Mouse (Mus musculus) intestine, embryonic 15.5 days (tissue): ENCODE data around the gene Clec16a. TPM values are rescaled to one million over a fixed set of nuclear protein-coding genes. Genes with fewer than 3 reads are reported as not detected.

Experiments
- ATAC-seq: fragments of 200-750 bp; cut with Nextera tagmentation; 2 replicates; pipeline ENCODE4 v1.8.0; 2017; ENCODE audit warnings: moderate TSS enrichment, moderate library complexity
- H3K27ac ChIP-seq: fragments of 300-500 bp; sonication (generic); 2 replicates; pipeline ENCODE4 v1.5.1; 2015; ENCODE audit warnings: mild to moderate bottlenecking, inconsistent platforms
- H3K27me3 ChIP-seq: fragments of 300-500 bp; sonication (generic); replicated peaks from 2 replicates; pipeline ENCODE4 v1.6.1; 2015; ENCODE audit warnings: inconsistent platforms
- H3K36me3 ChIP-seq: fragments of 300-500 bp; sonication (generic); 2 replicates; pipeline ENCODE4 v1.6.1; 2015; ENCODE audit warnings: inconsistent platforms
- H3K4me1 ChIP-seq: fragments of 300-500 bp; sonication (generic); replicated peaks from 2 replicates; pipeline ENCODE4 v1.6.1; 2015; ENCODE audit warnings: inconsistent platforms
- H3K4me2 ChIP-seq: fragments of 300-500 bp; sonication (generic); replicated peaks from 2 replicates; pipeline ENCODE4 v1.6.1; 2015; ENCODE audit warnings: mild to moderate bottlenecking, inconsistent platforms
- H3K4me3 ChIP-seq: fragments of 300-500 bp; sonication (generic); replicated peaks from 2 replicates; pipeline ENCODE4 v1.5.1; 2015; ENCODE audit warnings: inconsistent platforms
- H3K9ac ChIP-seq: fragments of 300-500 bp; sonication (generic); 2 replicates; pipeline ENCODE4 v1.6.1; 2015; ENCODE audit warnings: inconsistent platforms
- H3K9me3 ChIP-seq: fragments of 300-500 bp; sonication (generic); 2 replicates; pipeline ENCODE4 v1.6.1; 2016; ENCODE audit warnings: inconsistent platforms
- WGBS: fragments of 180-500 bp; shearing (Covaris S2); methylation state at CpG from one replicate; pipeline ENCODE4 v1.1.7; 2015; 5-methylcytosine and 5-hydroxymethylcytosine counted together
- polyA plus RNA-seq: library from polyadenylated mRNA; unstranded; fragments of >200 nt; fragmentation: Nextera tagmentation; extraction: Ambion mirVana; gene quantifications from 2 replicates; pipeline ENCODE4 v1.2.1, GENCODE M21; 2015

The Clec16a gene
- polyA plus RNA-seq, 1 experiment from 2014 or later, result 27.2 TPM

GRCm38 (mm10) chr16:10637898-10638297 lies 92.8 kb downstream of the Clec16a start:
- no peak overlapping the region for H3K9ac ChIP-seq
- H3K9me3 ChIP-seq, result no peaks in the 10 kb centered on the region
- H3K4me3 ChIP-seq, result no peak overlapping the region
- H3K36me3 ChIP-seq, result no peaks in the 10 kb centered on the region
- H3K4me2 ChIP-seq, result no peak overlapping the region
- no peak overlapping the region for H3K27ac ChIP-seq
- no peaks in the 10 kb centered on the region for H3K4me1 ChIP-seq
- no peaks in the 10 kb centered on the region for H3K27me3 ChIP-seq
- WGBS, result 40% methylated on average over 3 of the region's 3 CpGs
- ATAC-seq, result no peak

- H3K36me3 ChIP-seq, result no peaks in the 10 kb centered on the region
- peak; percentile 44 for ATAC-seq
- no peak overlapping the region for H3K9ac ChIP-seq
- H3K27ac ChIP-seq, result no peak overlapping the region
- no peaks in the 10 kb centered on the region for H3K9me3 ChIP-seq
- no peak overlapping the region for H3K4me2 ChIP-seq
- 0 out of 2 replicates have a peak, but pooled peaks cover 6% of the 10 kb centered on the region for H3K4me1 ChIP-seq
- WGBS, result 69% methylated on average over 13 of the region's 13 CpGs
- no peaks in the 10 kb centered on the region for H3K27me3 ChIP-seq
- no peak overlapping the region for H3K4me3 ChIP-seq
These were observed 94.2 kb downstream of the Clec16a start for GRCm38 (mm10) chr16:10639111-10639889.

GRCm38 (mm10) chr16:10640041-10640440 lies 94.9 kb downstream of the Clec16a start:
- WGBS, result 5% methylated on average over 5 of the region's 5 CpGs
- H3K27ac ChIP-seq, result no peak overlapping the region
- no peak overlapping the region for H3K4me3 ChIP-seq
- no peaks in the 10 kb centered on the region for H3K36me3 ChIP-seq
- H3K27me3 ChIP-seq, result no peaks in the 10 kb centered on the region
- H3K9ac ChIP-seq, result no peak overlapping the region
- H3K9me3 ChIP-seq, result no peaks in the 10 kb centered on the region
- 0 out of 2 replicates have a peak, but pooled peaks cover 6% of the 10 kb centered on the region for H3K4me1 ChIP-seq
- ATAC-seq, result peak; percentile 45
- no peak overlapping the region for H3K4me2 ChIP-seq

- Histone ChIP-seq H3K9ac (no peak overlapping the region), H3K27ac (no peak overlapping the region), H3K9me3 (no peaks in the 10 kb centered on the region), H3K4me2 (no peak overlapping the region), H3K27me3 (no peaks in the 10 kb centered on the region), H3K4me1 (0 out of 2 replicates have a peak, but pooled peaks cover 6% of the 10 kb centered on the region), H3K4me3 (no peak overlapping the region), H3K36me3 (no peaks in the 10 kb centered on the region)
- ATAC-seq, result no peak
- WGBS, result 82% methylated on average over 1 of the region's 1 CpGs
These were observed 96.0 kb downstream of the Clec16a start for GRCm38 (mm10) chr16:10641146-10641545.

- Histone ChIP-seq H3K27me3 (no peaks in the 10 kb centered on the region), H3K9me3 (no peaks in the 10 kb centered on the region), H3K9ac (no peak overlapping the region), H3K36me3 (no peaks in the 10 kb centered on the region), H3K4me1 (0 out of 2 replicates have a peak, but pooled peaks cover 6% of the 10 kb centered on the region), H3K4me2 (no peak overlapping the region), H3K4me3 (no peak overlapping the region), H3K27ac (peak overlapping the region; percentile 67)
- WGBS, result 40% methylated on average over 4 of the region's 4 CpGs
- ATAC-seq, result peak; percentile 89
These were observed 97.9 kb downstream of the Clec16a start for GRCm38 (mm10) chr16:10642857-10643633.

GRCm38 (mm10) chr16:10644238-10644637 lies 99.1 kb downstream of the Clec16a start:
- no peak overlapping the region for H3K4me3 ChIP-seq
- no peaks in the 10 kb centered on the region for H3K27me3 ChIP-seq
- no peaks in the 10 kb centered on the region for H3K36me3 ChIP-seq
- H3K9me3 ChIP-seq, result no peaks in the 10 kb centered on the region
- H3K9ac ChIP-seq, result no peak overlapping the region
- H3K27ac ChIP-seq, result 0 out of 2 replicates have a peak overlapping the region, but pooled peaks have one; percentile 67
- ATAC-seq, result no peak
- H3K4me1 ChIP-seq, result 0 out of 2 replicates have a peak, but pooled peaks cover 6% of the 10 kb centered on the region
- H3K4me2 ChIP-seq, result no peak overlapping the region

GRCm38 (mm10) chr16:10644731-10645130 lies 99.6 kb downstream of the Clec16a start:
- Histone ChIP-seq H3K9ac (no peak overlapping the region), H3K9me3 (no peaks in the 10 kb centered on the region), H3K4me2 (no peak overlapping the region), H3K27ac (no peak overlapping the region), H3K36me3 (no peaks in the 10 kb centered on the region), H3K4me3 (no peak overlapping the region), H3K4me1 (0 out of 2 replicates have a peak, but pooled peaks cover 6% of the 10 kb centered on the region), H3K27me3 (no peaks in the 10 kb centered on the region)
- WGBS, result 87% methylated on average over 8 of the region's 8 CpGs
- no peak for ATAC-seq

- no peaks in the 10 kb centered on the region for H3K9me3 ChIP-seq
- peaks cover 18% of the 10 kb centered on the region for H3K4me1 ChIP-seq
- no peak for ATAC-seq
- no peak overlapping the region for H3K9ac ChIP-seq
- no peak overlapping the region for H3K4me2 ChIP-seq
- H3K27me3 ChIP-seq, result no peaks in the 10 kb centered on the region
- H3K4me3 ChIP-seq, result no peak overlapping the region
- no peak overlapping the region for H3K27ac ChIP-seq
- no peaks in the 10 kb centered on the region for H3K36me3 ChIP-seq
These were observed 106.7 kb downstream of the Clec16a start for GRCm38 (mm10) chr16:10651804-10652203.

- no peaks in the 10 kb centered on the region for H3K36me3 ChIP-seq
- no peak for ATAC-seq
- H3K27ac ChIP-seq, result no peak overlapping the region
- no peaks in the 10 kb centered on the region for H3K27me3 ChIP-seq
- peaks cover 18% of the 10 kb centered on the region for H3K4me1 ChIP-seq
- H3K4me3 ChIP-seq, result no peak overlapping the region
- H3K9me3 ChIP-seq, result no peaks in the 10 kb centered on the region
- no peak overlapping the region for H3K9ac ChIP-seq
- H3K4me2 ChIP-seq, result no peak overlapping the region
- WGBS, result 84% methylated on average over 3 of the region's 3 CpGs
These were observed 107.8 kb downstream of the Clec16a start for GRCm38 (mm10) chr16:10652935-10653334.

GRCm38 (mm10) chr16:10655236-10655635 lies 110.1 kb downstream of the Clec16a start:
- no peak overlapping the region for H3K4me2 ChIP-seq

GRCm38 (mm10) chr16:10655926-10656325 lies 110.8 kb downstream of the Clec16a start:
- 47% methylated on average over 3 of the region's 3 CpGs for WGBS
- Histone ChIP-seq H3K27ac (peak overlapping the region; percentile 67), H3K36me3 (no peaks in the 10 kb centered on the region), H3K9ac (no peak overlapping the region), H3K4me3 (no peak overlapping the region), H3K27me3 (no peaks in the 10 kb centered on the region), H3K4me2 (0 out of 2 replicates have a peak overlapping the region, but pooled peaks have one; percentile 2), H3K9me3 (no peaks in the 10 kb centered on the region), H3K4me1 (peaks cover 24% of the 10 kb centered on the region)
- ATAC-seq, result no peak

More at GRCm38 (mm10) chr16:10655236-10655635, 110.1 kb downstream of the Clec16a start:
- Histone ChIP-seq H3K9me3 (no peaks in the 10 kb centered on the region), H3K36me3 (no peaks in the 10 kb centered on the region), H3K4me1 (peaks cover 21% of the 10 kb centered on the region), H3K27ac (no peak overlapping the region), H3K27me3 (no peaks in the 10 kb centered on the region), H3K4me3 (no peak overlapping the region), H3K9ac (no peak overlapping the region)
- 74% methylated on average over 3 of the region's 3 CpGs for WGBS
- no peak for ATAC-seq

GRCm38 (mm10) chr16:10656461-10656860 lies 111.3 kb downstream of the Clec16a start:
- H3K4me1 ChIP-seq, result peaks cover 24% of the 10 kb centered on the region
- peak overlapping the region; percentile 32 for H3K4me2 ChIP-seq
- H3K27ac ChIP-seq, result peak overlapping the region; percentile 67
- 28% methylated on average over 2 of the region's 2 CpGs for WGBS
- H3K9me3 ChIP-seq, result no peaks in the 10 kb centered on the region
- H3K27me3 ChIP-seq, result no peaks in the 10 kb centered on the region
- no peak overlapping the region for H3K9ac ChIP-seq
- H3K36me3 ChIP-seq, result no peaks in the 10 kb centered on the region
- H3K4me3 ChIP-seq, result no peak overlapping the region
- ATAC-seq, result peak; percentile 80
